Mouse (Mus musculus) heart, embryonic 12.5 days (tissue): Measurements from ENCODE around the gene Cyp11a1. TPM values are rescaled to one million over a fixed set of nuclear protein-coding genes. Genes with fewer than 3 reads are reported as not detected.

Experiments used
- ATAC-seq: fragments of 200-750 bp; cut with Nextera tagmentation; 2 replicates; pipeline ENCODE4 v1.8.0; 2017; ENCODE audit warnings: moderate TSS enrichment, moderate library complexity; ENCODE audit not compliant: insufficient number of reproducible peaks, low FRiP score
- H3K27ac ChIP-seq: fragments of 300-500 bp; sonication (generic); 2 replicates; pipeline ENCODE4 v1.5.1; 2016; ENCODE audit warnings: mild to moderate bottlenecking, moderate library complexity; ENCODE audit not compliant: poor library complexity, severe bottlenecking
- H3K27me3 ChIP-seq: fragments of 300-500 bp; sonication (generic); replicated peaks from 2 replicates; pipeline ENCODE4 v1.6.1; 2016; ENCODE audit warnings: mild to moderate bottlenecking, moderate library complexity
- H3K36me3 ChIP-seq: fragments of 300-500 bp; sonication (generic); 2 replicates; pipeline ENCODE4 v1.6.1; 2016; ENCODE audit warnings: mild to moderate bottlenecking, moderate library complexity
- H3K4me1 ChIP-seq: fragments of 300-500 bp; sonication (generic); replicated peaks from 2 replicates; pipeline ENCODE4 v1.6.1; 2016; ENCODE audit warnings: mild to moderate bottlenecking
- H3K4me2 ChIP-seq: fragments of 300-500 bp; sonication (generic); 2 replicates; pipeline ENCODE4 v1.6.1; 2016; ENCODE audit warnings: mild to moderate bottlenecking, moderate library complexity
- H3K4me3 ChIP-seq: fragments of 300-500 bp; sonication (generic); 2 replicates; pipeline ENCODE4 v1.5.1; 2016; ENCODE audit warnings: mild to moderate bottlenecking
- H3K9ac ChIP-seq: fragments of 300-500 bp; sonication (generic); 2 replicates; pipeline ENCODE4 v1.6.1; 2016; ENCODE audit warnings: mild to moderate bottlenecking, moderate library complexity
- H3K9me3 ChIP-seq: fragments of 300-500 bp; sonication (generic); replicated peaks from 2 replicates; pipeline ENCODE4 v1.6.1; 2016; ENCODE audit warnings: mild to moderate bottlenecking, moderate library complexity
- WGBS: fragments of 180-500 bp; shearing (Covaris S2); methylation state at CpG from one replicate; pipeline ENCODE4 v1.1.7; 2016; 5-methylcytosine and 5-hydroxymethylcytosine counted together
- polyA plus RNA-seq: library from polyadenylated mRNA; unstranded; fragments of >200 nt; fragmentation: Nextera tagmentation; extraction: Ambion mirVana; gene quantifications from 2 replicates; pipeline ENCODE4 v1.2.1, GENCODE M21; 2016

Cyp11a1 gene
- polyA plus RNA-seq, 1 experiment from 2014 or later: not detected

GRCm38 (mm10) chr9:57964528-57965250 lies 41.5 kb upstream of the Cyp11a1 start:
- Histone ChIP-seq H3K9ac (no peak overlapping the region), H3K9me3 (no peaks in the 10 kb centered on the region), H3K4me1 (peaks cover 37% of the 10 kb centered on the region), H3K27me3 (no peaks in the 10 kb centered on the region; the same call in 1 of the 2 replicates), H3K4me2 (no peak overlapping the region), H3K27ac (no peak overlapping the region), H3K36me3 (no peaks in the 10 kb centered on the region), H3K4me3 (no peak overlapping the region)
- ATAC-seq: no peak
- WGBS: 83% methylated on average over 6 of the region's 6 CpGs

- no peak overlapping the region for H3K4me3 ChIP-seq
- no peak overlapping the region for H3K4me2 ChIP-seq
- H3K9me3 ChIP-seq: no peaks in the 10 kb centered on the region
- no peaks in the 10 kb centered on the region for H3K36me3 ChIP-seq
- ATAC-seq: no peak
- H3K9ac ChIP-seq: no peak overlapping the region
- peaks cover 28% of the 10 kb centered on the region for H3K4me1 ChIP-seq
- no peaks in the 10 kb centered on the region; the same call in 1 of the 2 replicates for H3K27me3 ChIP-seq
- 55% methylated on average over 12 of the region's 12 CpGs for WGBS
- H3K27ac ChIP-seq: no peak overlapping the region
Measured at GRCm38 (mm10) chr9:57965281-57966185, 40.7 kb upstream of the Cyp11a1 start.

GRCm38 (mm10) chr9:57967237-57967960 lies 38.8 kb upstream of the Cyp11a1 start:
- Histone ChIP-seq H3K4me1 (peaks cover 27% of the 10 kb centered on the region), H3K36me3 (no peaks in the 10 kb centered on the region), H3K27me3 (no peaks in the 10 kb centered on the region; the same call in 1 of the 2 replicates), H3K9me3 (no peaks in the 10 kb centered on the region), H3K9ac (no peak overlapping the region), H3K27ac (no peak overlapping the region), H3K4me2 (no peak overlapping the region), H3K4me3 (no peak overlapping the region)
- WGBS: 45% methylated on average over 14 of the region's 14 CpGs
- no peak for ATAC-seq

- H3K9me3 ChIP-seq: no peaks in the 10 kb centered on the region
- H3K27ac ChIP-seq: no peak overlapping the region
- H3K4me2 ChIP-seq: no peak overlapping the region
- H3K4me1 ChIP-seq: peaks cover 28% of the 10 kb centered on the region
- WGBS: 85% methylated on average over 9 of the region's 9 CpGs
- no peak overlapping the region for H3K9ac ChIP-seq
- H3K4me3 ChIP-seq: no peak overlapping the region
- ATAC-seq: no peak
- no peaks in the 10 kb centered on the region; the same call in 1 of the 2 replicates for H3K27me3 ChIP-seq
- no peaks in the 10 kb centered on the region for H3K36me3 ChIP-seq
Measured at GRCm38 (mm10) chr9:57968166-57968771, 37.9 kb upstream of the Cyp11a1 start.

- Histone ChIP-seq H3K9ac (no peak overlapping the region), H3K36me3 (no peaks in the 10 kb centered on the region), H3K4me3 (no peak overlapping the region), H3K4me1 (peaks cover 34% of the 10 kb centered on the region), H3K4me2 (no peak overlapping the region), H3K27ac (no peak overlapping the region), H3K27me3 (no peaks in the 10 kb centered on the region; the same call in 1 of the 2 replicates), H3K9me3 (no peaks in the 10 kb centered on the region)
- ATAC-seq: no peak
- WGBS: 76% methylated on average over 8 of the region's 8 CpGs
Measured at GRCm38 (mm10) chr9:57968783-57969542, 37.2 kb upstream of the Cyp11a1 start.

- H3K9ac ChIP-seq: no peak overlapping the region
- no peaks in the 10 kb centered on the region for H3K36me3 ChIP-seq
- no peaks in the 10 kb centered on the region for H3K9me3 ChIP-seq
- H3K27ac ChIP-seq: no peak overlapping the region
- H3K4me3 ChIP-seq: no peak overlapping the region
- H3K4me1 ChIP-seq: peaks cover 35% of the 10 kb centered on the region
- no peak overlapping the region for H3K4me2 ChIP-seq
- ATAC-seq: no peak
- no peaks in the 10 kb centered on the region for H3K27me3 ChIP-seq
- 73% methylated on average over 11 of the region's 11 CpGs for WGBS
Measured at GRCm38 (mm10) chr9:57969736-57970495, 36.3 kb upstream of the Cyp11a1 start.

GRCm38 (mm10) chr9:57971413-57971812 lies 34.8 kb upstream of the Cyp11a1 start:
- no peak overlapping the region for H3K4me2 ChIP-seq
- peaks cover 29% of the 10 kb centered on the region for H3K4me1 ChIP-seq
- 86% methylated on average over 5 of the region's 5 CpGs for WGBS
- no peak overlapping the region for H3K4me3 ChIP-seq
- H3K9ac ChIP-seq: no peak overlapping the region
- no peak overlapping the region for H3K27ac ChIP-seq
- no peaks in the 10 kb centered on the region for H3K27me3 ChIP-seq
- ATAC-seq: no peak
- no peaks in the 10 kb centered on the region for H3K36me3 ChIP-seq
- H3K9me3 ChIP-seq: no peaks in the 10 kb centered on the region; the same call in 1 of the 2 replicates

GRCm38 (mm10) chr9:57972141-57972591 lies 34.0 kb upstream of the Cyp11a1 start:
- H3K9ac ChIP-seq: no peak overlapping the region; the same call in 1 of the 2 replicates
- H3K9me3 ChIP-seq: peaks cover 5% of the 10 kb centered on the region; the same call in 1 of the 2 replicates
- H3K4me1 ChIP-seq: peaks cover 27% of the 10 kb centered on the region
- H3K4me2 ChIP-seq: no peak overlapping the region
- WGBS: 54% methylated on average over 9 of the region's 9 CpGs
- H3K27ac ChIP-seq: no peak overlapping the region
- H3K27me3 ChIP-seq: no peaks in the 10 kb centered on the region
- ATAC-seq: no peak
- no peak overlapping the region for H3K4me3 ChIP-seq
- H3K36me3 ChIP-seq: no peaks in the 10 kb centered on the region

- peaks cover 20% of the 10 kb centered on the region for H3K4me1 ChIP-seq
- no peak overlapping the region for H3K4me2 ChIP-seq
- H3K9ac ChIP-seq: no peak overlapping the region
- no peaks in the 10 kb centered on the region for H3K27me3 ChIP-seq
- no peak overlapping the region for H3K27ac ChIP-seq
- H3K36me3 ChIP-seq: no peaks in the 10 kb centered on the region
- H3K9me3 ChIP-seq: peaks cover 9% of the 10 kb centered on the region; the same call in 1 of the 2 replicates
- 46% methylated on average over 9 of the region's 9 CpGs for WGBS
- H3K4me3 ChIP-seq: no peak overlapping the region
- ATAC-seq: no peak
Measured at GRCm38 (mm10) chr9:57972776-57973439, 33.3 kb upstream of the Cyp11a1 start.
